Mouse (Mus musculus): Measurements from ENCODE around the gene Itpkb. TPM values are rescaled to one million over a fixed set of nuclear protein-coding genes. Genes with fewer than 3 reads are reported as not detected.
A peak's percentile ranks its signal among the peaks of the same experiment; 100 is the strongest.

The Itpkb gene
- total and polyA plus RNA-seq, 3 experiments, result 4.2 to 14.4 (median 10.6) TPM

- in situ Hi-C loops (cut with MboI; ENCODE audit: low pct_ligation_motif_present, low pct_unique_long_range_greater_than_20kb, low sequenced_read_pairs), result loop anchor here (10.0 kb wide), 1 partner anchor 75 kb away; no protein-coding TSS in a partner anchor
- H3K27ac ChIP-seq (ENCODE audit: insufficient read depth, low read depth), result peak overlapping the region; percentile 17; the same call in 1 of the 2 replicates
- peak overlapping the region; percentile 18 to 50 (median 43) for H3K4me3 ChIP-seq (replicated peaks in 1 of 3; ENCODE audit: low read depth in 2 of 3, low read length in 2 of 3, poor library complexity in 1 of 3)
- peaks cover 4% of the 10 kb centered on the region for H3K9me3 ChIP-seq (replicated peaks; ENCODE audit: low read length)
- dilution Hi-C loops (cut with MboI; ENCODE audit: extremely low pct_ligation_motif_present, extremely low pct_unique_long_range_greater_than_20kb, low sequenced_read_pairs), result no loop called here
- peaks cover 20 to 30% of the 10 kb centered on the region in 2 experiments for H3K36me3 ChIP-seq (replicated peaks in 1 of 2; ENCODE audit: control insufficient read depth in 1 of 2, insufficient read depth in 1 of 2, low read length in 1 of 2)
- H3K27me3 ChIP-seq (replicated peaks), result no peaks in the 10 kb centered on the region
- H3K9ac ChIP-seq (ENCODE audit: insufficient read depth, low read depth), result peak overlapping the region; percentile 73
- H3K4me1 ChIP-seq (ENCODE audit: control insufficient read depth in 1 of 2, insufficient read depth in 2 of 2), result peaks cover 20 to 49% of the 10 kb centered on the region in 2 experiments
- no peak for DNase-seq (ENCODE audit: extremely low read depth)
- TF ChIP-seq MEF2A (IDR thresholded peaks at IDR 0.05; ENCODE audit: borderline replicate concordance, low read depth, low read length) (peak; percentile 30; the same call in 1 of the 2 replicates), GABPA (IDR thresholded peaks at IDR 0.05; ENCODE audit: insufficient replicate concordance, low read depth, low read length) (no peak)
- H3K4me2 ChIP-seq (ENCODE audit: insufficient read depth, low read depth, poor library complexity, severe bottlenecking), result peak overlapping the region; percentile 98
- peaks cover 4% of the 10 kb centered on the region for H3K79me2 ChIP-seq (replicated peaks; ENCODE audit: control insufficient read depth, extremely low read depth, insufficient read depth, poor library complexity, severe bottlenecking)
These were observed 579 bp upstream of the Itpkb start for GRCm38 (mm10) chr1:180329706-180330105.

- Histone ChIP-seq H3K9me3 (replicated peaks; ENCODE audit: low read length) (peaks cover 4% of the 10 kb centered on the region), H3K4me3 (replicated peaks in 1 of 3; ENCODE audit: low read depth in 2 of 3, low read length in 2 of 3, poor library complexity in 1 of 3) (peak overlapping the region; percentile 84 to 99 (median 93)), H3K36me3 (replicated peaks in 1 of 2; ENCODE audit: control insufficient read depth in 1 of 2, insufficient read depth in 1 of 2, low read length in 1 of 2) (peaks cover 20 to 40% of the 10 kb centered on the region in 2 experiments), H3K4me1 (ENCODE audit: control insufficient read depth in 1 of 2, insufficient read depth in 2 of 2) (peaks cover 22 to 61% of the 10 kb centered on the region in 2 experiments), H3K27ac (ENCODE audit: insufficient read depth, low read depth) (peak overlapping the region; percentile 71), H3K9ac (ENCODE audit: insufficient read depth, low read depth) (peak overlapping the region; percentile 96), H3K4me2 (ENCODE audit: insufficient read depth, low read depth, poor library complexity, severe bottlenecking) (peak overlapping the region; percentile 56), H3K79me2 (replicated peaks; ENCODE audit: control insufficient read depth, extremely low read depth, insufficient read depth, poor library complexity, severe bottlenecking) (peaks cover 13% of the 10 kb centered on the region), H3K27me3 (replicated peaks) (no peaks in the 10 kb centered on the region)
- DNase-seq (ENCODE audit: extremely low read depth), result peak; percentile 22
- no peak for TF ChIP-seq PAX5 (IDR thresholded peaks at IDR 0.05; ENCODE audit: low read length)
- TF ChIP-seq USF2 (conservative IDR thresholded peaks at IDR 0.05; ENCODE audit: low read depth, low read length), result no peak
- TF ChIP-seq MXI1 (IDR thresholded peaks at IDR 0.05; ENCODE audit: low read depth, low read length), result no peak; the same call in none of the 2 replicates
- no peak for TF ChIP-seq EP300 (IDR thresholded peaks at IDR 0.05; ENCODE audit: low read length)
- TF ChIP-seq HCFC1 (IDR thresholded peaks at IDR 0.05; ENCODE audit: low read depth, low read length), result no peak
- TF ChIP-seq RCOR1 (conservative IDR thresholded peaks at IDR 0.05; ENCODE audit: low read depth, low read length), result no peak
- no peak for TF ChIP-seq CTCF (conservative IDR thresholded peaks at IDR 0.05 in 1 of 2, IDR thresholded peaks at IDR 0.05 in 1 of 2; ENCODE audit: low read depth in 2 of 2, low read length in 2 of 2)
- TF ChIP-seq SIN3A (IDR thresholded peaks at IDR 0.05; ENCODE audit: low read length), result 0 out of 2 replicates have a peak, but pooled peaks have one; percentile 13
- no peak for TF ChIP-seq CHD2 (IDR thresholded peaks at IDR 0.05; ENCODE audit: low read length)
- no peak for TF ChIP-seq TBP (conservative IDR thresholded peaks at IDR 0.05; ENCODE audit: low read depth, low read length)
- TF ChIP-seq ELF1 (IDR thresholded peaks at IDR 0.05; ENCODE audit: low read depth, low read length), result no peak
- TF ChIP-seq MAFK (IDR thresholded peaks at IDR 0.05; ENCODE audit: insufficient replicate concordance, low read length), result no peak
- no peak for TF ChIP-seq TCF12 (IDR thresholded peaks at IDR 0.05; ENCODE audit: low read depth, low read length)
- TF ChIP-seq ZMIZ1 (IDR thresholded peaks at IDR 0.05; ENCODE audit: low read depth, low read length), result peak; percentile 11; the same call in 1 of the 2 replicates
- TF ChIP-seq NRF1 (IDR thresholded peaks at IDR 0.05; ENCODE audit: low read depth, low read length), result peak; percentile 39; the same call in 1 of the 2 replicates
- no peak for TF ChIP-seq GABPA (IDR thresholded peaks at IDR 0.05; ENCODE audit: insufficient replicate concordance, low read depth, low read length)
- peak; percentile 81 for TF ChIP-seq BHLHE40 (IDR thresholded peaks at IDR 0.05; ENCODE audit: low read depth, low read length)
- no peak for TF ChIP-seq MAZ (IDR thresholded peaks at IDR 0.05; ENCODE audit: low read depth, low read length)
- peak; percentile 93 for TF ChIP-seq UBTF (IDR thresholded peaks at IDR 0.05; ENCODE audit: low read depth, low read length)
- TF ChIP-seq ZNF384 (IDR thresholded peaks at IDR 0.05; ENCODE audit: low read depth, low read length), result no peak
- TF ChIP-seq USF1 (IDR thresholded peaks at IDR 0.05; ENCODE audit: low read depth, low read length), result no peak
- dilution Hi-C loops (cut with MboI; ENCODE audit: extremely low pct_ligation_motif_present, extremely low pct_unique_long_range_greater_than_20kb, low sequenced_read_pairs), result no loop called here
- in situ Hi-C loops (cut with MboI; ENCODE audit: low pct_ligation_motif_present, low pct_unique_long_range_greater_than_20kb, low sequenced_read_pairs), result loop anchor here (10.0 kb wide), 1 partner anchor 74 kb away; no protein-coding TSS in a partner anchor
These were observed 641 bp downstream of the Itpkb start for GRCm38 (mm10) chr1:180330707-180331545.

Measured in CH12.LX (cell line).